Mouse (Mus musculus): ENCODE results near the gene Tsc22d3.

DNA sequence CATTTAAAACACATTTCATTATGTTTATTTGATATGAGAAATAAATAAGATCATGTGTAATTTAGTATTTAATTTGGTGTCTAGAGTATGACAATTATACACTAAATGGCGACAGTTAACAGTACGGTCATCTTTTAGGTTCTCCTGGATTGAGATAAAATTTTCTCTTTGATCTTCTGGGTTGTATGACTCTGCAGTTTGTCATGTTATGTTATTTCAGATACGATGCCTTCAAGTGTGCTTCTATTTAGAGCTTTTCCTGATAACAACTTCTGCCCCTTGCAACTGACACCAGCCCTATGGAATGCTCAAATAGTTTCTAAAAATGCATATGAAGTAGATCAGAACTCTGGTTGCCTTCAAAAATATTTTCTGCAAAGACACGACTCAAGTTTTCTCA is 9.5 kb upstream of the Tsc22d3 start:
- no peak for TF ChIP-seq CTCF (IDR thresholded peaks at IDR 0.05; ENCODE audit: extremely low read depth, insufficient read length, insufficient replicate concordance, low read depth, low read length)
- TF ChIP-seq POLR2A (IDR thresholded peaks at IDR 0.05; ENCODE audit: low read depth, low read length): no peak
